Mouse (Mus musculus): ENCODE results near the gene Gpr15. TPM values are rescaled to one million over a fixed set of nuclear protein-coding genes. Genes with fewer than 3 reads are reported as not detected.

The Gpr15 gene
- total RNA-seq (2021), result not detected
- long read RNA-seq, experiment 1, result 0 reads
- long read RNA-seq, experiment 2, result 0 reads

- DNase-seq (ENCODE audit: low spot score in 2 of 2), result no peak
Observed at GRCm38 (mm10) chr16:58718666-58719120, at the start of gene Gpr15. Gene Gpr15 (minus strand): TSS chr16:58719070.

DNA sequence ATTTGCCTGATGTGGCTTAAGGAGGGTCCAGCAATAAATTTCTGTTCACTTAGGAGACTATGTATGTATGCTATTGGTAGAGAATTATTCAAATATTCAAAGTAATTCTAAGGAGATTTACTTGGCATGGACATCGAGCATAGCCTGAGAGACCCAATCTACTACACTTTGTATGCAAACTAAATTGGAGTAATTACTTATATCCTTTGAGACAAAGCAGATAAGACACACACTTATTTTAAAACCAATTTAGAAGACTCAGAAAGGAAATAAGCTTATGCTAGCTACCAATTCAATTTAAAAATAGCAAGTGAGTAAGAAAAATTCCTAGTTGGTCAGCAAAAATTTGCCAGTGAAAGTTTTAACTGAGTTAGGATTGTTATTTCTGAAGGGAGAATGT is 44.2 kb upstream of the Gpr15 start, which contains the start of gene Olfr172:
TSS of gene Olfr172 (minus strand) at position 101 of the 400 bp plus-strand sequence.
- DNase-seq (ENCODE audit: low spot score in 2 of 2), result no peak

DNA sequence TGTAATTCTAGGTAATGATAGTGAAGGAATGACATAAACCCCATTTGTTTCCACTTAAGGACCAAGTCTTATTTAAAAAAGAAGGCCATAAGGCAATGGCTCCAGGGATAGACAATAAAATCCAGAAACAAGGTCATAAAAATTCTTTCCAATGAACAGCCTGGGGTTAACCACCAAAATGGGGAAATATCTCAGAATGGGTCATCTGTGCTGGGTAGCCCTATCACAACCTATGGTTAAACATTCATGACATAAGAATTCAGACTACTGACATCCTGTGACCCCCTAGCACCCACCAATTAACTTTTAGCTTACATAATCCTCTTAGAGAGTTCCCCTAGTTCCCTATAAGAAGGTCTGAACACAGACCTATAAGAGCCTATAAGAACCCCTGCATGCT is 37.3 kb upstream of the Gpr15 start:
- DNase-seq (ENCODE audit: low spot score in 2 of 2), result no peak

- DNase-seq (ENCODE audit: low spot score in 2 of 2), result no peak
Observed at GRCm38 (mm10) chr16:58751314-58751713, 32.4 kb upstream of the Gpr15 start.

DNA sequence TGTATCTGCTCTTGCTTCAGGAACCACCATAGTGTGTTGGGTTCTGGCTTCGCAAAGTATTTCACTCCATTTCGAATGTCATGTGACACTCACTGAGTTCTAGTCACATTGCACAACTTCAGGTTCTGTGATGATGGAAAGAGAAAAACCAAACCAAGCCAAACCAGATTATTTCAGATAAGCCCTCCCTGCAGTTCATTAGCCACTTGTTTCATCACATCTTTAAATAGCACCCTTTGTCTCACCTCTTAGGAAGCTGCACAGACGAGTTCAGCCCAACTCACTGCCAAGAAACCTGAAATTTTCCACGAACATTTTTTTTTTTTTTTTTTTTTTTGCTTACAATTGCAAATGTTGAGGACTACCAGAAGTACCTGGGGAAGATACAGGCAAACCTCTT is 27.8 kb upstream of the Gpr15 start:
- no peak for DNase-seq (ENCODE audit: low spot score in 2 of 2)

DNA sequence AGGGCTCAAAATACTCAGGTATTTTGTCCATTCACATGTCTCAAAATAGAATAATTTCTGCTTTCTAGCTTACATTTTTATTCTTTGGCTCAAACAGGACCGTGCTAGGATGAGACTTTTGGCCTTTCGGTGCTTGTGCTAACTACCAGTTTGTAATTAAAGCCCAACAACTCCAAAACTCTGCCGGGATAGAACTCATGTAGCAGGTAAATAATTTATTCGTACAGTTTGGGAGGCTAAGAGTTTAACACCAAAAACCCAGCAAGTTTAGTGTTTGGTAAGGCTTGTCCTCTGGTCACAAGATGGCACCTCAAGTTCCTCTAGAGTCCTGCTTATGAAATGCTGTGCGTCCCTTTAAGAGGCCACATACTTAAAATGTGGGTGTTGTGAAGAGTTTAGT is 21.9 kb upstream of the Gpr15 start:
- DNase-seq (ENCODE audit: low spot score in 2 of 2), result no peak

DNA sequence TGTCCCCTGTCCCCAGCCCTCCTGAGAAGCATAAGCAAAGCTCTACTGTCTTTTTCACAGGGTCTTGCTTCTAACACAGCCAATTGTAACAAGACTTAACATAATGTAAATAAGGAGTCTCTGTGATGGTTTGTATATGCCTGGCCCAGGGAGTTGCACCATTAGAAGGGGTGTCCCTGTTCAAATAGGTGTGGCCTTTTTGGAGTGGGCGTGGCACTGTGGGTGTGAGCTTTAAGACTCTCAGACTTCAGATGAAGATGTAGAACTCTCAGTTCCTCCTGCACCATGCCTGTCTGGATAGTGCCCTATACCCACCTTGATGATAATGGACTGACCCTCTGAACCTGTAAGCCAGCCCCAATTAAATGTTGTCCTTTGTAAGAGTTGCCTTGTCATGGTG is 19.9 kb upstream of the Gpr15 start:
- no peak for DNase-seq (ENCODE audit: low spot score in 2 of 2)

DNA sequence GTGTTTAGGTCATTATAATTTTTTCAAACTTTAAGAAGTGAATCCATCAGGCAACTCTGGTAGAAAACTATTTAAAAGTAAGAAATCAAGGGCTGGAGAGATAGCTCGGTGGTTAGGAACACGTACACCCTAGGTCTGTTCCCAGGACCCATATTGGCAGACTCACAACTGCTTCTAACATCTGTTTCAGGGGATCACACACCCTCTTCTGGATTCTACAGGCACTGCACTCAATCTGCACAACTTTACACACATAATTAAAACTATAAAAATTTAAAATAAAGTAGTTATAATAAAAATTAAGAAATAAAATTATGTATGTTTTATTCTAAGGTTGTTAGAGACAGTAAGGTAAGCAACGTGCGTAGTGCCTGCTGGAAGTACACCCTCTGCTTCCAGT is 19.3 kb upstream of the Gpr15 start:
- DNase-seq (ENCODE audit: low spot score in 2 of 2), result no peak

DNA sequence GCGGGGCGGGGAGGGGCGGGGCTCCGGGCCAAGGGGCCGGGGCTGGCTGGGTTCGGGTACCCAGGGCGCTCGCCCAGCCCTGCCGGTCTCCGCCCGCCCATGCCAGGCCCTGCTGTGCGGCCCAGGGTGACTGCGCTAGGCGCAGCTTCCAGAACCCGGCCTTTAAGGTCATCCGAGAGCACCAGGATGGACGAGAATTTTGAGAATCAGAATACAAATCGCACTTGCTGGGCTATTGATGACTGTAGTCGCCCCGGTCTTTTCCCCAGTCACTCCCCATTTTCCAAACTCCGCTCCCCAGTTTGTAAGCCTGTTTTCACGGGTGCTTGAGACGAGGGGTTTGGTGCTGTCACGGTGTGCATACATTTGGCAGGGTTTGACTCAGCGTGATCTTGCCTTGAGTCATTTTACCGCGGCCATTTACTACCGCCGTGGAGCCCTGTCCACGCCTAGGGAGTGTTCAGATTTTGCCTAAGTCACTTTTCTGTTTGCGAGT is 9.4 kb upstream of the Gpr15 start:
- DNase-seq (ENCODE audit: low spot score in 2 of 2), result no peak

DNA sequence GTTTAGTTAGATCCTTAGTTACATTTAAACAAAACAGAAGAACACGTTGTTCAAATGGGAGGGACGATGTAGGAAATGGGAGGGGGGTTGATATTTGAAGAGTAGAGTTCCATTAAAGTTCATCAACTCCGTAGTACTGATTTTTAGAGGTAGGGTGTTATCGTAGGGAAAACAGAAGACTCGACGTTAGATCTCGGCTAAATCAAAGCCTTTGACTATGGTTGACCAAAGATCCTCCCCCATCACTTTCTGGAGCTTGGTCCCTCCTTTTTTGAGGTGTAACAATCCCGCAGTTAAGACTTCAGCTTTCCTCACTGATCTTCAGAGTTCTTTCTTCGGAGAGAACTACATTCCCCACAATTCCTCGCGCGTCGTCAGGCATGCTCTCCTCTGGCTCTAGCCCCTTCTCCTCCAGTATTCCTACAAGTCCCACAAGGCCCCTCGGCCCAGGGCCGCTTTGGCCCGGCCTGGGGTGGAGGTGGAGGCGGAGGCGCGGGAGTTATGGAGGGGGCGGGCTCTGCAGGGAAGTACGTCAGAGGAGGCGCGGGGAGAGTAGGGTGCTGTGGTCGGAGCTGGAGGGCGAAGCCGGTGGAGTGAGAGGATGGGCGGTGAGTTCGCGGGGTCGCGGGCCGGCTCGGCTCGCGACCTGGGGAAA is 8.7 kb upstream of the Gpr15 start, which contains the start of gene Cldnd1:
TSS of gene Cldnd1 (plus strand) at position 434 of the 655 bp plus-strand sequence.
- peak; percentile 80 to 94 for DNase-seq (ENCODE audit: low spot score in 2 of 2)

DNA sequence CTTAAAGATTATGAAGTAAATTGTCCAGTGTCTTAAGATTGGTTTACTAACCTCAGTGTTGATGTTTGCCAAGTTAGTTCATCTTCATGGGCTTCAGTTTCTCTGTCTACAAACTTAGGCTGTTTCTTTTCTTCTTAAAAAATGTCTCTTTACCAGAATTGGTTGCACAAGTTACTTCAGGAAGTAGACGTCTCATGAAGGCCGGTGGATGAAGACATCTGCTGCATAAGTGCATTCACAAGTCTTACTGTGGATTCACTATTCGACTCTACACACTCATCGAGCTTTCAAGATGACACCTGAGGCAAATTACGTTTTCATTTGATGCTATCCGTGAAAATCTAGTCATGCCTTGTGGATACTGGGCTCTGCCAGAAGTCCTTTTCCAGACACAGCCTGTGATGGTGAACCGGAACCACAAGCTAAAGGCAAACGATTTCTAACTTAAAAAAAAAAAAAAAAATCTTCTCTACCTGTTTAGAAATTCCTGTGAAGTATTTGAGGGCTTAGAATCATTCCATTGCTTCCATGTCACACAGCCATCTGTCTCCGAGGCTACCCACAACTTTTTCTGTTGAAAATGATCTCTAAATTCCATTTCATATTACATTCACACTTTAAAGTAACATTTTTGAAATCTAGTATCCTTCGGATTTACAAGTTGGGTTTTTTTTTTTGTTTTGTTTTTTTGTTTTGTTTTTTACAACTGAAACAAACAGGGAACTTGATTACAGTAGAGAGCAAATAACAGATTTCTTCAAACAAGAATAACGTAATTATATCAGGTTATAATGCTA is 8.0 kb upstream of the Gpr15 start:
- no peak for DNase-seq (ENCODE audit: low spot score in 2 of 2)

- no peak for DNase-seq (ENCODE audit: low spot score in 2 of 2)
Observed at GRCm38 (mm10) chr16:58722292-58722691, 3.4 kb upstream of the Gpr15 start.

GRCm38 (mm10) chr16:58715018-58715417 is 3.9 kb downstream of the Gpr15 start:
- no peak for DNase-seq (ENCODE audit: low spot score in 2 of 2)

DNA sequence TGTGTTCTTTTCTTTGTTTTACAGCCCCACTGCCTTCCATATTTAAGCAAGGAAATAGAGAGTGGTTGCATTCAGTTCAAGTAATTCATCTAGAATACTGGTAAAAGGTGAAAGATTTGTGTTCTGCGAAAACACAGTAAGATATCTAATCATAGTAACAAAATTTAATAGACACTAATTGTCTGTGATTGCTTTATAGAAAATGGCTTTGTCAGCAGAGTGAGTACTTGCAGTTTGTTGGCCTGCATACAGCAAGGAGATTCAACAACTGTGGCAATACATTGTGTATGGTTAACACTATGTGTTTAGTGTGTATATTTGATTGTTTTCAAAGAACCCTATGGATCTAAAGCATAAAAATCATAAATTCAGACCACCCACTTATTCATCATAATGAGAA is 5.7 kb downstream of the Gpr15 start:
- DNase-seq (ENCODE audit: low spot score in 2 of 2), result no peak

- no peak for DNase-seq (ENCODE audit: low spot score in 2 of 2)
Observed at GRCm38 (mm10) chr16:58712221-58712620, 6.6 kb downstream of the Gpr15 start.

GRCm38 (mm10) chr16:58709536-58709935 is 9.3 kb downstream of the Gpr15 start:
- no peak for DNase-seq (ENCODE audit: low spot score in 2 of 2)

- DNase-seq (ENCODE audit: low spot score in 2 of 2), result no peak
Observed at GRCm38 (mm10) chr16:58708601-58709475, 10.0 kb downstream of the Gpr15 start.

- no peak for DNase-seq (ENCODE audit: low spot score in 2 of 2)
Observed at GRCm38 (mm10) chr16:58707276-58707905, 11.5 kb downstream of the Gpr15 start.

DNA sequence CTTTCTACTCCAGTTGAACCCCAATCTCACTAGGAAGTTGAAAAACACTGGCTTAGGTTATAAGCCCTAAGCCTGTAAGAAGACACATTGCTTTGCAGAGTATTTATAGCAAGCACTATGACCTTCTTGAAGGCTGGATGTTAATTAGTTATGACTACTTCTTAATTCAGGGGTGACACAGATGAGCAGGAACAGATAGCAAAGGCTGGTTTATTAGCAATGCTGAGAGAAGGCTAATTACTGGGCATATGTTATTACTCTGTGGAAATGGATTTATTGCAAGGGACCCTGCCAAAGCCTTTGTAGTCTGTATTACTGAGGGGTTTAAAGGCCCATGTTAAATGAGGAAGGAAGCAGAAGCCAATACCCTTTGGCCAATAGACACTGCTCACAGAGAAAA is 13.9 kb downstream of the Gpr15 start:
- DNase-seq (ENCODE audit: low spot score in 2 of 2), result no peak

GRCm38 (mm10) chr16:58703382-58704124 is 15.3 kb downstream of the Gpr15 start:
- DNase-seq (ENCODE audit: low spot score in 2 of 2), result no peak

Data from adrenal gland, postnatal 4 days (tissue).